Comparison of ENCODE assay signal across 10 mouse cellular contexts in the genomic region with DNA sequence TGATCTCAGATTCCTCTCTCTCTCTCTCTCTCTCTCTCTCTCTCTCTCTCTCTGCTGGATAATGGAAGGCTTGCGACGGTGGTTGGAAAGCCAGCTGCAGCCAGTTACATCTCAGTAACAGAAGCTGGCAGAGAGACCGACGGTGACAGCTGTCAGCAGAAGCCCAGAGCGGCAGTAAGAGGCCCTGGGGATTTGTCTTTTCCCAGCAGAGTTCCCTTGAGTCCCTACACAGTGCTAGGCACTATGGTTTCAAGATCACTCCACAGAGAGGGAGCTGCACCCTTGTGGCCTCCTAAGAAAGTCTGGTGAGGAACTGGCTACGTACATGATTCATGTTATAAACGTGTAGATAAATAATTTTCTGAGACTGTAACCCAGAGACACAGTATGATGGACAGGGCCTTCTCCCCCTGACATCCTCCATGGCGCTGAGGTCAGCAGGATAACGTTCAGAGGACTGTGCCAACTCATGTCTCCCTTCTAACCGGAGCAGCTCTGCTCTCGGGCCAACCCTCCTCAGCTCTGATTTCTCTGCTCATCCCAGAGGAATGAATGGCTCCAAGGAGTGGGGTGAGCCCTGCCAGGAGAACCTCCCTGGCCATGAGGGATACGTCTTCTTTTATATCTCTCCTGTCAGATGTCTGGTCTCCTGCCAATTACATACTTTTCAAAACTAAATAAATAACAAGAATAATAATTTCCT.
DNase-seq lines count a peak whose midpoint lies in the region; ATAC-seq lines count a peak whose summit lies in the region.
"Had no signal": no experiment of that assay in that cellular context is flagged by ENCODE, and none has a peak within 500 bp of the region (broad histone marks: within the 10 kb centered on the region; RNA-seq: fewer than 3 reads in every experiment).

No protein-coding gene starts in this region.

- no peak for DNase-seq in forebrain, embryonic 10.5 days (ENCODE audit: extremely low spot score, low spot score)
- DNase-seq in limb, embryonic 10.5 days (ENCODE audit: low spot score) = no peak
- no peak for DNase-seq in right cerebral cortex, postnatal 10 days (ENCODE audit: low spot score in 2 of 2)
- DNase-seq in frontal cortex, adult 2 months (ENCODE audit: extremely low spot score in 1 of 2, low spot score in 1 of 2) = no peak

- H3K4me1 ChIP-seq in forebrain, embryonic 10.5 days = peaks cover 46% of the 10 kb centered on the region
- H3K4me1 ChIP-seq in forebrain, embryonic 13.5 days = peaks cover 41% of the 10 kb centered on the region
- peaks cover 26% of the 10 kb centered on the region for H3K4me1 ChIP-seq in limb, embryonic 13.5 days
- peaks cover 37% of the 10 kb centered on the region for H3K4me1 ChIP-seq in limb, embryonic 10.5 days
- 0 out of 2 replicates have a peak, but pooled peaks cover 3% of the 10 kb centered on the region for H3K4me1 ChIP-seq in intestine, embryonic 16.5 days (ENCODE audit: control insufficient read depth, insufficient read depth, low read length)
- peaks cover 20% of the 10 kb centered on the region for H3K4me1 ChIP-seq in stomach, embryonic 14.5 days (ENCODE audit: control insufficient read depth, insufficient read depth, low read length)

- peaks cover 51% of the 10 kb centered on the region for H3K27me3 ChIP-seq in forebrain, embryonic 10.5 days (ENCODE audit: poor library complexity, severe bottlenecking)
- no peaks in the 10 kb centered on the region for H3K27me3 ChIP-seq in forebrain, embryonic 13.5 days
- 0 out of 2 replicates have a peak, but pooled peaks cover 7% of the 10 kb centered on the region for H3K27me3 ChIP-seq in limb, embryonic 13.5 days
- H3K27me3 ChIP-seq in limb, embryonic 10.5 days (ENCODE audit: low read depth, poor library complexity, severe bottlenecking) = peaks cover 38% of the 10 kb centered on the region
- H3K27me3 ChIP-seq in intestine, embryonic 16.5 days (replicated peaks; ENCODE audit: control insufficient read depth, insufficient read depth, low read length) = no peaks in the 10 kb centered on the region
- no peaks in the 10 kb centered on the region for H3K27me3 ChIP-seq in stomach, embryonic 14.5 days (ENCODE audit: control insufficient read depth, insufficient read depth, low read length)
- H3K27me3 ChIP-seq: CH12.LX had no signal

- no peak overlapping the region for H3K4me3 ChIP-seq in forebrain, embryonic 10.5 days
- H3K4me3 ChIP-seq in forebrain, embryonic 13.5 days = no peak overlapping the region
- H3K4me3 ChIP-seq in limb, embryonic 13.5 days = no peak overlapping the region
- no peak overlapping the region for H3K4me3 ChIP-seq in limb, embryonic 10.5 days
- no peak overlapping the region for H3K4me3 ChIP-seq in intestine, embryonic 16.5 days (ENCODE audit: low read length)
- H3K4me3 ChIP-seq in stomach, embryonic 14.5 days (ENCODE audit: low read depth, low read length) = no peak overlapping the region

- 49% methylated on average over 12 of the region's 12 CpGs for WGBS in forebrain, embryonic 10.5 days
- 43% methylated on average over 12 of the region's 12 CpGs for WGBS in forebrain, embryonic 13.5 days
- WGBS in limb, embryonic 13.5 days = 43% methylated on average over 12 of the region's 12 CpGs
- 56% methylated on average over 12 of the region's 12 CpGs for WGBS in limb, embryonic 10.5 days
- WGBS in intestine, embryonic 16.5 days = 39% methylated on average over 12 of the region's 12 CpGs
- WGBS in stomach, embryonic 14.5 days = 27% methylated on average over 12 of the region's 12 CpGs

- no peak overlapping the region for H3K4me2 ChIP-seq in forebrain, embryonic 13.5 days
- H3K4me2 ChIP-seq in limb, embryonic 13.5 days (replicated peaks) = no peak overlapping the region
- H3K4me2 ChIP-seq in intestine, embryonic 16.5 days (ENCODE audit: low read depth, low read length) = no peak overlapping the region
- H3K4me2 ChIP-seq in stomach, embryonic 14.5 days (replicated peaks; ENCODE audit: low read depth, low read length) = no peak overlapping the region

- H3K9me3 ChIP-seq in forebrain, embryonic 10.5 days = no peaks in the 10 kb centered on the region
- H3K9me3 ChIP-seq in forebrain, embryonic 13.5 days (replicated peaks) = no peaks in the 10 kb centered on the region
- H3K9me3 ChIP-seq in limb, embryonic 13.5 days = no peaks in the 10 kb centered on the region
- no peaks in the 10 kb centered on the region for H3K9me3 ChIP-seq in limb, embryonic 10.5 days (replicated peaks)
- no peaks in the 10 kb centered on the region for H3K9me3 ChIP-seq in intestine, embryonic 16.5 days (ENCODE audit: control insufficient read depth, low read length)
- H3K9me3 ChIP-seq in stomach, embryonic 14.5 days (ENCODE audit: control insufficient read depth, low read depth, low read length) = no peaks in the 10 kb centered on the region

- peak overlapping the region; percentile 13; the same call in 1 of the 2 replicates for H3K27ac ChIP-seq in forebrain, embryonic 10.5 days
- H3K27ac ChIP-seq in forebrain, embryonic 13.5 days = no peak overlapping the region; the same call in 1 of the 2 replicates
- H3K27ac ChIP-seq in limb, embryonic 13.5 days = no peak overlapping the region
- H3K27ac ChIP-seq in limb, embryonic 10.5 days = no peak overlapping the region
- 0 out of 2 replicates have a peak overlapping the region, but pooled peaks have one; percentile 39 for H3K27ac ChIP-seq in intestine, embryonic 16.5 days (ENCODE audit: low read length)
- H3K27ac ChIP-seq in stomach, embryonic 14.5 days (ENCODE audit: low read length) = peak overlapping the region; percentile 55; the same call in 1 of the 2 replicates
- H3K27ac ChIP-seq: liver, embryonic 14.5 days had no signal

- ATAC-seq in forebrain, embryonic 13.5 days = no peak
- ATAC-seq in limb, embryonic 13.5 days (ENCODE audit: low FRiP score, low read depth) = 0 out of 2 replicates have a peak, but pooled peaks have one; percentile 34
- peak; percentile 83 for ATAC-seq in intestine, embryonic 16.5 days
- peak; percentile 69 for ATAC-seq in stomach, embryonic 14.5 days (ENCODE audit: insufficient number of reproducible peaks, insufficient read depth, low FRiP score, low read depth)

- no peaks in the 10 kb centered on the region for H3K36me3 ChIP-seq in forebrain, embryonic 10.5 days (replicated peaks)
- H3K36me3 ChIP-seq in forebrain, embryonic 13.5 days (ENCODE audit: poor library complexity, severe bottlenecking) = no peaks in the 10 kb centered on the region
- no peaks in the 10 kb centered on the region for H3K36me3 ChIP-seq in limb, embryonic 13.5 days
- no peaks in the 10 kb centered on the region for H3K36me3 ChIP-seq in limb, embryonic 10.5 days
- no peaks in the 10 kb centered on the region for H3K36me3 ChIP-seq in intestine, embryonic 16.5 days (ENCODE audit: control insufficient read depth, insufficient read depth, low read length)
- no peaks in the 10 kb centered on the region for H3K36me3 ChIP-seq in stomach, embryonic 14.5 days (ENCODE audit: control insufficient read depth, insufficient read depth, low read length)

- no peak overlapping the region for H3K9ac ChIP-seq in forebrain, embryonic 13.5 days
- H3K9ac ChIP-seq in limb, embryonic 13.5 days = no peak overlapping the region
- no peak overlapping the region for H3K9ac ChIP-seq in intestine, embryonic 16.5 days (ENCODE audit: low read depth, low read length)
- no peak overlapping the region for H3K9ac ChIP-seq in stomach, embryonic 14.5 days (replicated peaks; ENCODE audit: low read depth, low read length)
- H3K9ac ChIP-seq: liver, embryonic 14.5 days had no signal

Comparison
In these comparisons a context has a peak if more than half of its experiments do, and no peak if none do; other contexts are left out.
1. H3K27ac ChIP-seq: peak in forebrain, embryonic 10.5 days (single experiment), intestine, embryonic 16.5 days (single experiment) and stomach, embryonic 14.5 days (single experiment); none in forebrain, embryonic 13.5 days (single experiment), limb, embryonic 13.5 days (single experiment) and limb, embryonic 10.5 days (single experiment).